Mouse (Mus musculus) forebrain, embryonic 16.5 days (tissue): ENCODE measurements around the gene Olfr419. TPM values are rescaled to one million over a fixed set of nuclear protein-coding genes. Genes with fewer than 3 reads are reported as not detected.

Experiments
- ATAC-seq: fragments of 200-750 bp; cut with Nextera tagmentation; 2 replicates; pipeline ENCODE4 v1.8.0; 2017; ENCODE audit warnings: mild to moderate bottlenecking, moderate library complexity
- H3K27ac ChIP-seq: fragments of 300-500 bp; sonication (generic); 2 replicates; pipeline ENCODE4 v1.5.1; 2014; ENCODE audit warnings: low read length, control low read depth
- H3K27me3 ChIP-seq: fragments of 300-500 bp; sonication (generic); replicated peaks from 2 replicates; pipeline ENCODE4 v1.6.1; 2014; ENCODE audit warnings: low read length; ENCODE audit not compliant: control insufficient read depth, insufficient read depth
- H3K36me3 ChIP-seq: fragments of 300-500 bp; sonication (generic); 2 replicates; pipeline ENCODE4 v1.6.1; 2014; ENCODE audit not compliant: control insufficient read depth, insufficient read depth
- H3K4me1 ChIP-seq: fragments of 300-500 bp; sonication (generic); replicated peaks from 2 replicates; pipeline ENCODE4 v1.6.1; 2014; ENCODE audit warnings: low read length; ENCODE audit not compliant: control insufficient read depth, insufficient read depth
- H3K4me2 ChIP-seq: fragments of 300-500 bp; sonication (generic); 2 replicates; pipeline ENCODE4 v1.6.1; 2014; ENCODE audit warnings: mild to moderate bottlenecking, low read length, control low read depth
- H3K4me3 ChIP-seq: fragments of 300-500 bp; sonication (generic); replicated peaks from 2 replicates; pipeline ENCODE4 v1.5.1; 2014; ENCODE audit warnings: mild to moderate bottlenecking, low read length, control low read depth
- H3K9ac ChIP-seq: fragments of 300-500 bp; sonication (generic); replicated peaks from 2 replicates; pipeline ENCODE4 v1.6.1; 2014; ENCODE audit warnings: low read depth, low read length, control low read depth
- H3K9me3 ChIP-seq: fragments of 300-500 bp; sonication (generic); 2 replicates; pipeline ENCODE4 v1.6.1; 2016; ENCODE audit warnings: low read length; ENCODE audit not compliant: control insufficient read depth
- WGBS: fragments of 180-500 bp; shearing (Covaris S2); extraction: QIAGEN DNeasy Blood & Tissue Kit; methylation state at CpG from one replicate; pipeline ENCODE4 v1.1.7; 2014; 5-methylcytosine and 5-hydroxymethylcytosine counted together
- polyA plus RNA-seq: library from polyadenylated mRNA; unstranded; fragments of >200 nt; fragmentation: Nextera tagmentation; extraction: Ambion mirVana; gene quantifications from 2 replicates; pipeline ENCODE4 v1.2.1, GENCODE M21; 2015

The Olfr419 gene
- polyA plus RNA-seq = not detected in 2 replicates

DNA sequence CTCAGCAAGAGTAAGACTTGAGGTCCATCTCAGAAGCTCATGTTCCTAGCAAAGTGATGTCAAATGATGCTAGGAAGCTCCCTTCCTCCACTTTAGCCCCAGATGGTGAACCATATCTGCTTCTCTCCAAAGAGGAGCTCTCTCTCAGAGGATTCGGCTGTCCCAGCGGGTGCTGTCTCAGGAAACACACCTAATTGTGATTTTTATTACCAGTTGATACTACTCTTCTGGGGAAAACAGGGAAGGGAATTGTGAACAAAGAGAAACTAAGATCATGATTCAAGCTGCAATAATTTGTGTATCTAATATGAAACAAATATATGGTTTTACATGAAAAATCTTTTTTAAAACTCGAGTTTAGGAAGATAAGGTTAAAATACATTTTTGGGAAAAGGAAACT lies at the start of gene Olfr419:
Gene Olfr419, minus strand, starts transcription at position 101 of the 400 bp plus-strand sequence.
- no peak within 1 kb of the TSS for H3K9ac ChIP-seq
- WGBS = 81% methylated on average over 3 of the region's 3 CpGs
- H3K4me3 ChIP-seq = no peak within 1 kb of the TSS
- H3K4me1 ChIP-seq = no peaks in the 10 kb centered on the region
- H3K27ac ChIP-seq = no peak within 1 kb of the TSS
- no peak for ATAC-seq
- H3K4me2 ChIP-seq = no peak within 1 kb of the TSS
- no peaks in the 10 kb centered on the region for H3K36me3 ChIP-seq
- no peaks in the 10 kb centered on the region for H3K9me3 ChIP-seq
- H3K27me3 ChIP-seq = no peaks in the 10 kb centered on the region

DNA sequence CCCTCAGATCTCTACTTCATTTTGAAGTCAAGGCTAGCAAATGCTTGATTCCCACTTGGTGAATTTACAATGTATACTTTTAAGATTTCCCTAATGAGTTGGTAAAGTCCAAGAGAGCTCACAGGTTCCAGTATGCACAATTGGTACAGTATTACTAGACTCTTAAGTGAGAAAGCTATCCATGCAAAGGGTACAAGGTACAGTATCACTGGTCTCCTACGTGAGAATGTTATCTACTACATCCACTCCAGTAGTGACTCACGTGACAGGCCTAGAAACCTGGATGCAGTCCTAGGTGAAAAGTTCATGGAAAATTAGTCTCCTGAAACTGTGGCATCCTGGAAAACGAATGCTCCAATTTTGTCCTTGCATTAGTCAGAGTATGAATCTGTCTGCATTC lies 18.8 kb upstream of the Olfr419 start:
- H3K9me3 ChIP-seq = no peaks in the 10 kb centered on the region
- no peaks in the 10 kb centered on the region for H3K36me3 ChIP-seq
- no peak overlapping the region for H3K27ac ChIP-seq
- H3K27me3 ChIP-seq = no peaks in the 10 kb centered on the region
- WGBS = 86% methylated on average over 3 of the region's 3 CpGs
- ATAC-seq = no peak
- no peaks in the 10 kb centered on the region for H3K4me1 ChIP-seq
- H3K9ac ChIP-seq = no peak overlapping the region
- no peak overlapping the region for H3K4me2 ChIP-seq
- H3K4me3 ChIP-seq = no peak overlapping the region

DNA sequence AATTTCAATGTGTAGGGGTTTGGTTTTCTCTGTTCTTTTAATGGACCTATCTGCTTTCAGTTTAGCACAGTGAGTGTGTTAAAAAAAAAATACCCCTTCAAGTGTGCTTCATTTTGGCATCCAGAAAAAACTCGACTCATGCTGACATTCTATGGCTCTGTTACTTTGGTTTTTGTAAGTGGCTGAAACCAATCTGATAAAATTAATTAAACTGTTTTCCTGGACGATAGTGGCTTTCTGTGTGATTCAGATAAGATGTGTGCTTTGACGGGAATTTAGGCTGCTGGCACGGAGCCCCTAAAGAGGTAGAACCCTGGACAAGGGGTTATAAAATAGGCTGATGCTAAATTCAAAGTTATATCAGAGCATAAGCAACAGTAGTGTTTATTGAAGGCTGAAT lies 17.3 kb upstream of the Olfr419 start:
- no peak overlapping the region for H3K4me2 ChIP-seq
- no peak for ATAC-seq
- no peak overlapping the region for H3K27ac ChIP-seq
- WGBS = 70% methylated on average over 4 of the region's 4 CpGs
- H3K36me3 ChIP-seq = no peaks in the 10 kb centered on the region
- no peaks in the 10 kb centered on the region for H3K9me3 ChIP-seq
- H3K9ac ChIP-seq = no peak overlapping the region
- no peaks in the 10 kb centered on the region for H3K27me3 ChIP-seq
- H3K4me1 ChIP-seq = no peaks in the 10 kb centered on the region
- no peak overlapping the region for H3K4me3 ChIP-seq

DNA sequence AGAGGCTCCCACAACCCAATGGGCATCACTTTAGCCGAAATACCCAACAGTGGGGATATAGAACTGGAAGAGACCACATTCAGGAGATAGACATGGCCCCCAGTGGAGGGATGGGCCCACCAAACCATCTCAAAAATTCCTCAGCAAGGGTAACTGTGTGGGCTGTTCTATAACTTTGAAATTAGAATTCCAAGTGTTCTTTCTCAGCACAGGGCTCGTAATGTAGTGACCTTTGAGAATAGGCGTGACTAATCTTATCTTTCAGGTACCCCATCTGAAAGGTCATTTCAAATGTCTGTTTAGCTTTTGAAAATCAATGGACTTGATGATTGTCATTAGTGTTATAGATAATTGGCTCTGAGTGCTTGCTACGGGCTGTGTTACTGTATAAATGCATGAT lies 16.0 kb upstream of the Olfr419 start:
- H3K36me3 ChIP-seq = no peaks in the 10 kb centered on the region
- H3K9ac ChIP-seq = no peak overlapping the region
- H3K27me3 ChIP-seq = no peaks in the 10 kb centered on the region
- no peak overlapping the region for H3K4me3 ChIP-seq
- no peaks in the 10 kb centered on the region for H3K4me1 ChIP-seq
- 91% methylated on average over 4 of the region's 4 CpGs for WGBS
- no peaks in the 10 kb centered on the region for H3K9me3 ChIP-seq
- no peak overlapping the region for H3K27ac ChIP-seq
- ATAC-seq = no peak
- no peak overlapping the region for H3K4me2 ChIP-seq

DNA sequence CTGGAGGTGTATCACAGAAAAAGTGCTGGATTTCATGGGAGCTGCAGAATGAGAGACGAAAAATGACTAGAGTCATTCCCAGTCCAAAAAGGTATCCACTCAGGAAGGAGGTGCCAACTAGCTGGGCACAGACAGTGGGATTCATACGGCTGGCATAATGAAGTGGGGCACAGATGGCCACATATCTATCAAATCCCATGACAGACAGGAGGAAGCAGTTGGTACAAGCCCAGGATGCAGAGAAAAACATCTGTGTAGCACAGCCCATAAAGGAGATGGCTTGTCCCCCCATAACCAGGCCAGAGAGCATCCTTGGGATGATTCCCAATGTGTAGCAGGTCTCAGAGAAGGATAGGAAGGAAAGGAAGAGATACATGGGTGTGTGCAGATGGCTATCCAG lies 1.5 kb downstream of the Olfr419 start:
- H3K9me3 ChIP-seq = no peaks in the 10 kb centered on the region
- no peak overlapping the region for H3K4me2 ChIP-seq
- no peak overlapping the region; the same call in 1 of the 2 replicates for H3K27ac ChIP-seq
- no peaks in the 10 kb centered on the region for H3K4me1 ChIP-seq
- no peak overlapping the region for H3K9ac ChIP-seq
- peak; percentile 47; the same call in 1 of the 2 replicates for ATAC-seq
- H3K36me3 ChIP-seq = no peaks in the 10 kb centered on the region
- H3K27me3 ChIP-seq = no peaks in the 10 kb centered on the region
- H3K4me3 ChIP-seq = no peak overlapping the region
- 79% methylated on average over 2 of the region's 2 CpGs for WGBS

DNA sequence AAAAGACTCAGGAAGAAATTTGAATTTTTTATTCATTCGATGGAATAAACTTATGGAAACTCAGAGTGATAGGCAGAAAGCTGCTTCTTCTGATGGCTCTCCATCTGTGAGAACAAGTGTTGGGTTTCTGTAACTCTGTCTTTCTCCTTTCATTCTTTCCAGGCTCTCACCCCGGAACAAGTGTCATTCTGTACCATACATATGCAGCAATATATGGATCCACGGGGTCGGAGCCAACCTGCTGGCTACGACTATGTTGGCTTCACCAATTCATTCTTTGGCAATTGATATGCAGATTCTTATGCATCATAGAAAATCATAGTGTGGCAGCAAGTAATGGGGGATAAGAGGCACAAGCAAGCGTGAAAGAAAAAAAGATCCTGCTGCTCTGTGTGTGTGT lies 4.7 kb downstream of the Olfr419 start:
- no peaks in the 10 kb centered on the region for H3K36me3 ChIP-seq
- no peaks in the 10 kb centered on the region for H3K27me3 ChIP-seq
- H3K4me3 ChIP-seq = no peak overlapping the region
- 68% methylated on average over 6 of the region's 6 CpGs for WGBS
- H3K9ac ChIP-seq = no peak overlapping the region
- ATAC-seq = peak; percentile 65
- H3K27ac ChIP-seq = no peak overlapping the region
- no peak overlapping the region for H3K4me2 ChIP-seq
- H3K4me1 ChIP-seq = no peaks in the 10 kb centered on the region
- H3K9me3 ChIP-seq = no peaks in the 10 kb centered on the region

DNA sequence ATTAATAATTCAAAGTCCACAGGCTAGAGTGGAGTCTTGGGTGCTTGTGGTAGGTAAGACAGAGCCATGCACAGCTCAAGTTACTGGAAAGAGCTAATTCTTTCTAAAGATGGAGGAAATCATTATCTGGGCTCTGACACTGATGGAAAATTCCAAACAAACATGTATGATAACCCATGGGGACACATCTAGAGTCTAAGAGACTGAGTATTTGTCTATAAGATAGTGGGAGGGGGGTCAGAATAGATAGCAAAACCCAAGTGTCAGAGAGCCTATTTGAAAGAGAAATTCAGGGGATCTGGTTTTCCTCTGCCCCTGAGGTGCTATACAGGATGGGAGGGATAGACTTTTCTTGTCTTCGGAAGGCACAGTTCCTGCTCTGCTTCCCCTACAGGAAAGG lies 5.8 kb downstream of the Olfr419 start:
- Histone ChIP-seq H3K9ac (no peak overlapping the region), H3K27ac (no peak overlapping the region), H3K27me3 (no peaks in the 10 kb centered on the region), H3K36me3 (no peaks in the 10 kb centered on the region), H3K9me3 (no peaks in the 10 kb centered on the region), H3K4me3 (no peak overlapping the region), H3K4me2 (no peak overlapping the region), H3K4me1 (no peaks in the 10 kb centered on the region)
- WGBS = 90% methylated on average over 1 of the region's 1 CpGs
- no peak for ATAC-seq

DNA sequence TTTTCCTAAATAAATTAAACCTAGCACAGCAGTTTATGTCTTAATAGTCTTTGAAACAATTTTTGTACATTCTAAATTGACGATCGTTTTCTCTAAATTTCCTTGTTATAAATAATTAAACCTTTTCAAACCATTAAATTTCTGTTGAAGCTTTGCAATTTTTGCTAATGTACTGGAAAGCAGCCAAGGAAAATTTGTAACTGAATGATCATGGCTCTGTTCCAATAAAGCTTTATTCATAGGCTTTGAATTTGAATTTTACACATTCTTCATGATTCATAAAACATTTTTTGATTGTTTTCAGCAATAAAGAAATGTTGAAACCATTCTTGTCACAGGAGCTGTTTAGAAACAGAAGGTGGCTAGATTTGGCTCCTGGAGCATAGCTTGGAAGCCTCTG lies 7.2 kb downstream of the Olfr419 start:
- H3K36me3 ChIP-seq = no peaks in the 10 kb centered on the region
- H3K4me2 ChIP-seq = no peak overlapping the region
- no peak for ATAC-seq
- no peak overlapping the region for H3K9ac ChIP-seq
- 50% methylated on average over 2 of the region's 2 CpGs for WGBS
- H3K9me3 ChIP-seq = no peaks in the 10 kb centered on the region
- H3K4me3 ChIP-seq = no peak overlapping the region
- H3K27me3 ChIP-seq = no peaks in the 10 kb centered on the region
- no peaks in the 10 kb centered on the region for H3K4me1 ChIP-seq
- H3K27ac ChIP-seq = no peak overlapping the region

DNA sequence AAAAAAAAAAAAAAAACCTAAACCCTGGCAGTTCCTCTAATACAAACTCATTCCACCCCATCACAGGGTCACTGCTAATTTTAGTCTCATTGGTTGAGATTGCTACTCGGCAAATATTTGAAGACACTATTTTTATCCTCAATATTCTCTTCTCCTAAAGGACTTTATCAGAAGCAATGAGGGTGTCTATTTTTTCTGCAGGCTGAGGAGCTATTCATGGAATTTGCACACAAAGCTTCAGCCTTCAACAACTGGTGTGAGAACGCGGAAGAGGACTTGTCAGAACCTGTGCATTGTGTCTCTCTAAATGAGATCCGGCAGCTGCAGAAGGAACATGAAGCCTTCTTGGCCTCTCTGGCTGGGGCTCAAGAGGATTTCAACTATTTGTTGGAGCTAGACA lies 11.9 kb downstream of the Olfr419 start:
- Histone ChIP-seq H3K27me3 (no peaks in the 10 kb centered on the region), H3K27ac (no peak overlapping the region), H3K4me2 (no peak overlapping the region), H3K36me3 (no peaks in the 10 kb centered on the region), H3K4me3 (no peak overlapping the region), H3K4me1 (no peaks in the 10 kb centered on the region), H3K9me3 (no peaks in the 10 kb centered on the region), H3K9ac (no peak overlapping the region)
- WGBS = 91% methylated on average over 4 of the region's 4 CpGs
- ATAC-seq = no peak

DNA sequence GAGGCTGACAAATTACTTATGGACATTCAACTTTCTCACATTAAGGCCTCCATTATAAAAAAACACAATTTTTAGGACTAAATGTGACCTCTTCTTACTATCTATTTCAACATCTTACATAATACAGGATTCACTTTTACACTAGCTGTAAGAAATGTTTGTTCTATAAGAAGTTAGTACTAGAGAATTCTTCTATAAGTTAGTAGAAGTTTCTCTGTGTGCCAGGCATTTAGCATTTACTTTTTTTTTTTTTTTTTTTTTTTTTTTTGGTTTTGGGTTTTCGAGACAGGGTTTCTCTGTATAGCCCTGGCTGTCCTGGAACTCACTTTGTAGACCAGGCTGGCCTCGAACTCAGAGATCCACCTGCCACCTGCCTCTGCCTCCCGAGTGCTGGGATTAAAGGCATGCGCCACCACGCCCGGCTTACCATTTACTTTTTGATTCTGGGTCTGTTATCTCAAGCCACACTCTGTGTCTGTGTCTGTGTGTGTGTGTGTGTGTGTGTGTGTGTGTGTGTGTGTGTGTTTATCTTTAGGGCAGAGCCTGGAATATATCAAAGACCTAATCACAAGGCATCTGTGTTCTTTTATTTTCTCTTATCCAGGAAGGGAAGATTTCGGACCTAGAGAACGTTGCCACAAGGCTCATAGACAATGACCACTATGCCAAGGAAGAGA lies 35.2 kb downstream of the Olfr419 start:
- Histone ChIP-seq H3K9ac (no peak overlapping the region), H3K36me3 (no peaks in the 10 kb centered on the region), H3K9me3 (no peaks in the 10 kb centered on the region), H3K27ac (no peak overlapping the region), H3K4me3 (no peak overlapping the region), H3K4me1 (no peaks in the 10 kb centered on the region), H3K27me3 (no peaks in the 10 kb centered on the region), H3K4me2 (no peak overlapping the region)
- 93% methylated on average over 7 of the region's 8 CpGs for WGBS
- no peak for ATAC-seq
